Mouse (Mus musculus) liver, embryonic 16.5 days (tissue): Measurements from ENCODE around the gene Nr5a1. TPM values are rescaled to one million over a fixed set of nuclear protein-coding genes. Genes with fewer than 3 reads are reported as not detected.

Source experiments
- ATAC-seq: fragments of 200-750 bp; cut with Nextera tagmentation; 2 replicates; pipeline ENCODE4 v1.8.0; 2017; ENCODE audit warnings: low read depth, mild to moderate bottlenecking, moderate number of reproducible peaks, moderate library complexity
- H3K27ac ChIP-seq: fragments of 300-500 bp; sonication (generic); 2 replicates; pipeline ENCODE4 v1.5.1; 2014; ENCODE audit warnings: mild to moderate bottlenecking, low read length
- H3K27me3 ChIP-seq: fragments of 300-500 bp; sonication (generic); 2 replicates; pipeline ENCODE4 v1.6.1; 2014; ENCODE audit warnings: low read depth, low read length, mixed read lengths; ENCODE audit not compliant: control insufficient read depth, insufficient read depth
- H3K36me3 ChIP-seq: fragments of 300-500 bp; sonication (generic); 2 replicates; pipeline ENCODE4 v1.6.1; 2014; ENCODE audit warnings: mild to moderate bottlenecking; ENCODE audit not compliant: control insufficient read depth, insufficient read depth
- H3K4me1 ChIP-seq: fragments of 300-500 bp; sonication (generic); 2 replicates; pipeline ENCODE4 v1.6.1; 2014; ENCODE audit warnings: low read depth, low read length, mixed read lengths; ENCODE audit not compliant: control insufficient read depth
- H3K4me2 ChIP-seq: fragments of 300-500 bp; sonication (generic); 2 replicates; pipeline ENCODE4 v1.6.1; 2014; ENCODE audit warnings: low read depth, low read length, mixed read lengths
- H3K4me3 ChIP-seq: fragments of 300-500 bp; sonication (generic); 2 replicates; pipeline ENCODE4 v1.5.1; 2014; ENCODE audit warnings: low read depth, mild to moderate bottlenecking, low read length
- H3K9ac ChIP-seq: fragments of 300-500 bp; sonication (generic); 2 replicates; pipeline ENCODE4 v1.6.1; 2014; ENCODE audit warnings: low read depth, low read length
- H3K9me3 ChIP-seq: fragments of 300-500 bp; sonication (generic); replicated peaks from 2 replicates; pipeline ENCODE4 v1.6.1; 2016; ENCODE audit warnings: low read length; ENCODE audit not compliant: control insufficient read depth
- WGBS: fragments of 180-500 bp; shearing (Covaris S2); extraction: QIAGEN DNeasy Blood & Tissue Kit; methylation state at CpG from one replicate; pipeline ENCODE4 v1.1.7; 2014; ENCODE audit not compliant: insufficient replicate concordance; 5-methylcytosine and 5-hydroxymethylcytosine counted together
- polyA plus RNA-seq: library from polyadenylated mRNA; unstranded; fragments of >200 nt; fragmentation: Nextera tagmentation; extraction: Ambion mirVana; gene quantifications from 2 replicates; pipeline ENCODE4 v1.2.1, GENCODE M21; 2015

The Nr5a1 gene
- 0.11 and 0.22 TPM in 2 replicates for polyA plus RNA-seq

- Histone ChIP-seq H3K4me3 (no peak within 1 kb of the TSS), H3K36me3 (no peaks in the 10 kb centered on the region), H3K4me1 (peaks cover 13% of the 10 kb centered on the region), H3K4me2 (no peak within 1 kb of the TSS), H3K27me3 (peaks cover 47% of the 10 kb centered on the region), H3K9ac (no peak within 1 kb of the TSS), H3K27ac (no peak within 1 kb of the TSS), H3K9me3 (no peaks in the 10 kb centered on the region)
- 89% methylated on average over 10 of the region's 13 CpGs for WGBS
- ATAC-seq, result no peak
These were observed at the start of gene Nr5a1 for GRCm38 (mm10) chr2:38714324-38714723. Gene Nr5a1, minus strand, starts transcription at chr2:38714542.

- H3K9me3 ChIP-seq, result no peaks in the 10 kb centered on the region
- H3K36me3 ChIP-seq, result no peaks in the 10 kb centered on the region
- no peak overlapping the region for H3K4me2 ChIP-seq
- no peak overlapping the region for H3K27ac ChIP-seq
- H3K9ac ChIP-seq, result no peak overlapping the region
- 57% methylated on average over 3 of the region's 3 CpGs for WGBS
- H3K4me1 ChIP-seq, result no peaks in the 10 kb centered on the region
- no peak for ATAC-seq
- no peaks in the 10 kb centered on the region for H3K27me3 ChIP-seq
- H3K4me3 ChIP-seq, result no peak overlapping the region
These were observed 25.5 kb upstream of the Nr5a1 start for GRCm38 (mm10) chr2:38739847-38740246.

GRCm38 (mm10) chr2:38739410-38739809, 25.1 kb upstream of the Nr5a1 start:
- H3K9me3 ChIP-seq, result no peaks in the 10 kb centered on the region
- ATAC-seq, result no peak
- no peaks in the 10 kb centered on the region for H3K27me3 ChIP-seq
- no peak overlapping the region for H3K27ac ChIP-seq
- no peak overlapping the region for H3K4me2 ChIP-seq
- H3K9ac ChIP-seq, result no peak overlapping the region
- H3K4me3 ChIP-seq, result no peak overlapping the region
- 8% methylated on average over 7 of the region's 7 CpGs for WGBS
- H3K4me1 ChIP-seq, result no peaks in the 10 kb centered on the region
- no peaks in the 10 kb centered on the region for H3K36me3 ChIP-seq

GRCm38 (mm10) chr2:38738601-38739301, 24.4 kb upstream of the Nr5a1 start:
- Histone ChIP-seq H3K4me1 (no peaks in the 10 kb centered on the region), H3K27ac (no peak overlapping the region), H3K36me3 (no peaks in the 10 kb centered on the region), H3K4me3 (no peak overlapping the region), H3K9ac (no peak overlapping the region), H3K27me3 (no peaks in the 10 kb centered on the region), H3K9me3 (no peaks in the 10 kb centered on the region), H3K4me2 (no peak overlapping the region)
- no peak for ATAC-seq
- 76% methylated on average over 14 of the region's 14 CpGs for WGBS

- Histone ChIP-seq H3K4me1 (no peaks in the 10 kb centered on the region), H3K27ac (no peak overlapping the region), H3K4me2 (no peak overlapping the region), H3K36me3 (no peaks in the 10 kb centered on the region), H3K9me3 (no peaks in the 10 kb centered on the region), H3K9ac (no peak overlapping the region), H3K27me3 (no peaks in the 10 kb centered on the region), H3K4me3 (no peak overlapping the region)
- no peak for ATAC-seq
These were observed 21.4 kb upstream of the Nr5a1 start for GRCm38 (mm10) chr2:38735740-38736139.

GRCm38 (mm10) chr2:38734721-38735120, 20.4 kb upstream of the Nr5a1 start:
- 64% methylated on average over 5 of the region's 5 CpGs for WGBS
- no peak overlapping the region for H3K4me3 ChIP-seq
- ATAC-seq, result no peak

GRCm38 (mm10) chr2:38730331-38730827, 16.0 kb upstream of the Nr5a1 start:
- no peaks in the 10 kb centered on the region for H3K9me3 ChIP-seq
- no peak overlapping the region for H3K9ac ChIP-seq
- no peak overlapping the region for H3K27ac ChIP-seq
- no peaks in the 10 kb centered on the region for H3K36me3 ChIP-seq
- 79% methylated on average over 6 of the region's 6 CpGs for WGBS
- H3K4me1 ChIP-seq, result no peaks in the 10 kb centered on the region
- no peak for ATAC-seq
- H3K27me3 ChIP-seq, result no peaks in the 10 kb centered on the region
- H3K4me2 ChIP-seq, result no peak overlapping the region
- no peak overlapping the region for H3K4me3 ChIP-seq

More at GRCm38 (mm10) chr2:38734721-38735120, 20.4 kb upstream of the Nr5a1 start:
- Histone ChIP-seq H3K9ac (no peak overlapping the region), H3K27me3 (no peaks in the 10 kb centered on the region), H3K4me1 (no peaks in the 10 kb centered on the region), H3K9me3 (no peaks in the 10 kb centered on the region), H3K27ac (no peak overlapping the region), H3K4me2 (no peak overlapping the region), H3K36me3 (no peaks in the 10 kb centered on the region)

- Histone ChIP-seq H3K36me3 (no peaks in the 10 kb centered on the region), H3K4me2 (no peak overlapping the region), H3K4me1 (no peaks in the 10 kb centered on the region), H3K27ac (no peak overlapping the region), H3K4me3 (no peak overlapping the region), H3K27me3 (no peaks in the 10 kb centered on the region), H3K9ac (no peak overlapping the region), H3K9me3 (no peaks in the 10 kb centered on the region)
- ATAC-seq, result no peak
- 58% methylated on average over 3 of the region's 3 CpGs for WGBS
These were observed 11.1 kb upstream of the Nr5a1 start for GRCm38 (mm10) chr2:38725427-38725826.

- Histone ChIP-seq H3K9me3 (no peaks in the 10 kb centered on the region), H3K27ac (no peak overlapping the region), H3K4me2 (no peak overlapping the region), H3K9ac (no peak overlapping the region), H3K4me1 (peaks cover 11% of the 10 kb centered on the region), H3K27me3 (no peaks in the 10 kb centered on the region), H3K4me3 (no peak overlapping the region), H3K36me3 (no peaks in the 10 kb centered on the region)
- 56% methylated on average over 4 of the region's 4 CpGs for WGBS
- no peak for ATAC-seq
These were observed 9.0 kb upstream of the Nr5a1 start for GRCm38 (mm10) chr2:38723378-38723777.
